8 mouse cellular contexts compared by ENCODE assay signal in genomic region chr9:89910011-89910400, GRCm38 (mm10). TPM values are rescaled to one million over a fixed set of nuclear protein-coding genes. Genes with fewer than 3 reads are reported as not detected.
DNase-seq lines count a peak whose midpoint lies in the region; ATAC-seq lines count a peak whose summit lies in the region.

No protein-coding gene starts in this region.

- peaks cover 7% of the 10 kb centered on the region for H3K4me1 ChIP-seq in liver, embryonic 13.5 days (replicated peaks)

- peak; percentile 21 to 31 for DNase-seq in cerebellum, postnatal 36 days
- no peak for DNase-seq in cerebellum, adult 11 months
- DNase-seq in urinary bladder, postnatal 14 days (ENCODE audit: low spot score), result peak; percentile 12
- no peak for DNase-seq in urinary bladder, postnatal 36 days (ENCODE audit: low spot score in 2 of 2)
- no peak for DNase-seq in liver, embryonic 13.5 days
- no peak for DNase-seq in thymus, postnatal 36 days
- no peak for DNase-seq in gastrocnemius, postnatal 10 days

- H3K36me3 ChIP-seq in liver, embryonic 13.5 days, result no peaks in the 10 kb centered on the region

- H3K27ac ChIP-seq in liver, embryonic 13.5 days, result no peak overlapping the region

- WGBS in liver, embryonic 13.5 days (ENCODE audit: insufficient replicate concordance), result 2% methylated on average over 26 of the region's 26 CpGs

- H3K27me3 ChIP-seq in liver, embryonic 13.5 days, result peaks cover 75% of the 10 kb centered on the region

- H3K4me2 ChIP-seq in liver, embryonic 13.5 days, result peak overlapping the region; percentile 56

- ATAC-seq in liver, embryonic 13.5 days (ENCODE audit: low read depth), result no peak
- ATAC-seq in megakaryocyte progenitor cell, adult 5-6 weeks (replicated peaks; ENCODE audit: poor library complexity), result no peak

- H3K9ac ChIP-seq in liver, embryonic 13.5 days, result no peak overlapping the region

- peak overlapping the region; percentile 39 for H3K4me3 ChIP-seq in liver, embryonic 13.5 days (replicated peaks)

- no peaks in the 10 kb centered on the region for H3K9me3 ChIP-seq in liver, embryonic 13.5 days (replicated peaks)

RNA-seq across cellular contexts. Expression of gene Rasgrf1, which starts 0.3 kb away (rescaled TPM):
- not detected in 2 replicates for polyA plus RNA-seq in liver, embryonic 13.5 days (2015; fragmentation: Nextera tagmentation; extraction: Ambion mirVana)
- under 1 TPM; 0.14 to 0.29 TPM for total RNA-seq in gastrocnemius, postnatal 10 days (2021)
- total RNA-seq in megakaryocyte progenitor cell, adult 5-6 weeks (2015), result 0.02 and 0.07 TPM in 2 replicates
- not detected in 2 replicates for total RNA-seq in megakaryocyte progenitor cell, adult 5-6 weeks (2017)

Comparison
In these comparisons a context has a peak if more than half of its experiments do, and no peak if none do; other contexts are left out.
1. DNase-seq: peak in cerebellum, postnatal 36 days (2 of 2) and urinary bladder, postnatal 14 days (single experiment); none in cerebellum, adult 11 months (single experiment), urinary bladder, postnatal 36 days (0 of 2), liver, embryonic 13.5 days (single experiment), thymus, postnatal 36 days (0 of 2) and gastrocnemius, postnatal 10 days (single experiment).